Mouse (Mus musculus) Patski (cell line): ENCODE results near the gene 4930579F01Rik. TPM values are rescaled to one million over a fixed set of nuclear protein-coding genes. Genes with fewer than 3 reads are reported as not detected.

Experiments used
- ATAC-seq: fragments of 100-300 bp; one replicate; pipeline ENCODE4 v1.8.0; 2021
- CTCF ChIA-PET: fragments of 350-600 bp; sonication (Branson Sonifier 250); formaldehyde crosslinking; loops from one replicate; lab custom pipeline; 2022; ENCODE audit warnings: inconsistent platforms; lab: Charles Lee
- POLR2A ChIA-PET: fragments of 350-600 bp; sonication (Branson Sonifier 250); formaldehyde crosslinking; loops from one replicate; lab custom pipeline; 2022; ENCODE audit warnings: antibody characterized with exemption, inconsistent platforms; lab: Charles Lee
- DNase-seq: peaks from one replicate; pipeline ENCODE4 v3.0.0-alpha.2; 2011; ENCODE audit warnings: low read depth, low spot score
- H3K27me3 ChIP-seq: fragments of 371-371 bp; one replicate; pipeline ENCODE4 v1.5.1; 2021
- CTCF ChIP-seq: fragments of 100-300 bp; IDR thresholded peaks from one replicate; pipeline ENCODE4 v1.5.1; 2021
- in situ Hi-C: fragments of 300-500 bp; cut with MboI; formaldehyde crosslinking; loops from 3 replicates; pipeline ENCODE4 v1.11.1; 2018; ENCODE audit warnings: low pct_unique_long_range_greater_than_20kb, mixed read lengths
- polyA plus RNA-seq: library from polyadenylated mRNA; unstranded; gene quantifications from one replicate; pipeline ENCODE4 v1.2.3, GENCODE M21; 2021

Gene 4930579F01Rik
- polyA plus RNA-seq, 1 experiment from 2014 or later, result not detected

- CTCF ChIA-PET, result interaction anchor here (1.1 to 2.6 kb wide), 7 partner anchors 8 to 174 kb away, joined by 3 to 10 read pairs (median 5); no protein-coding TSS in a partner anchor
- POLR2A ChIA-PET, result interaction anchor here (0.7 kb wide), 1 partner anchor 182 kb away, joined by 4 read pairs; no protein-coding TSS in a partner anchor
- in situ Hi-C loops, result no loop called here
- H3K27me3 ChIP-seq, result no peaks in the 10 kb centered on the region
- no peak for TF ChIP-seq CTCF
- ATAC-seq (no peak), DNase-seq (no peak)
These were observed 37.9 kb upstream of the 4930579F01Rik start for GRCm38 (mm10) chr3:138231531-138231930.

GRCm38 (mm10) chr3:138230266-138230665 lies 36.6 kb upstream of the 4930579F01Rik start:
- POLR2A ChIA-PET, result no interaction called here
- H3K27me3 ChIP-seq, result no peaks in the 10 kb centered on the region
- DNase-seq (no peak), ATAC-seq (no peak)
- in situ Hi-C loops, result no loop called here
- CTCF ChIA-PET, result interaction anchor here (1.5 to 3.1 kb wide), 5 partner anchors 8 to 177 kb away, joined by 3 to 16 read pairs (median 10); no protein-coding TSS in a partner anchor
- no peak for TF ChIP-seq CTCF

- POLR2A ChIA-PET, result no interaction called here
- H3K27me3 ChIP-seq, result no peaks in the 10 kb centered on the region
- DNase-seq (no peak), ATAC-seq (no peak)
- CTCF ChIA-PET, result interaction anchor here (1.1 to 3.6 kb wide), 4 partner anchors 10 to 177 kb away, joined by 3 to 18 read pairs (median 10); no protein-coding TSS in a partner anchor
- no peak for TF ChIP-seq CTCF
- in situ Hi-C loops, result loop anchor here (10.0 kb wide), 1 partner anchor 205 kb away; no protein-coding TSS in a partner anchor
These were observed 35.8 kb upstream of the 4930579F01Rik start for GRCm38 (mm10) chr3:138229448-138229847.

- CTCF ChIA-PET, result interaction anchor here (1.1 to 3.6 kb wide), 5 partner anchors 11 to 180 kb away, joined by 3 to 18 read pairs (median 11); no protein-coding TSS in a partner anchor
- no peak for TF ChIP-seq CTCF
- in situ Hi-C loops, result loop anchor here (10.0 kb wide), 1 partner anchor 207 kb away; no protein-coding TSS in a partner anchor
- no peaks in the 10 kb centered on the region for H3K27me3 ChIP-seq
- POLR2A ChIA-PET, result no interaction called here
- ATAC-seq, result no peak
- DNase-seq, result no peak
These were observed 34.2 kb upstream of the 4930579F01Rik start for GRCm38 (mm10) chr3:138227782-138228181.

DNA sequence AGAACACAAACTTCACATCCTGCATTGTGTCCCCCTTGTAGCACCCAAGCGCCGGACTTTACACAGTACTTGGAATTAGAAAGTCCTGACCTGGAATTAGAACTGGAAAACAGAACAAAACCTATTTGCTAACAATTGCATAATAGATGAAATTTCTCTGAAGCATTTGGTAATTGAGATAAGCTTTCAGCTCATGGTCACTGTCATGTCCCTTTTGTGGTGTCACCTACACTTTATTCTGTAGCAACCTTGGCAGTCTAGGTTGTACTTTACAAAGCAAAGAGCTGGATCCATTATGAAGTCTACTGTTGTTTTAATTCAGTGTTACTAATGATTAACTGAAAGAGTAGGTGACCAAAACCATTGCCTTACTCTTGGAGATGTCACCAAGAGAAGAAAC lies 33.5 kb upstream of the 4930579F01Rik start:
- ATAC-seq, result no peak
- H3K27me3 ChIP-seq, result no peaks in the 10 kb centered on the region
- no peak for DNase-seq
- ChIA-PET CTCF (interaction anchor here (1.2 to 3.6 kb wide), 4 partner anchors 11 to 178 kb away, joined by 3 to 18 read pairs (median 14); no protein-coding TSS in a partner anchor), POLR2A (no interaction called here)
- no peak for TF ChIP-seq CTCF
- in situ Hi-C loops, result loop anchor here (10.0 kb wide), 1 partner anchor 208 kb away; no protein-coding TSS in a partner anchor

GRCm38 (mm10) chr3:138226476-138226875 lies 32.9 kb upstream of the 4930579F01Rik start:
- DNase-seq, result no peak
- CTCF ChIA-PET, result interaction anchor here (1.2 to 3.6 kb wide), 3 partner anchors 11 to 179 kb away, joined by 3 to 18 read pairs (median 11); no protein-coding TSS in a partner anchor
- POLR2A ChIA-PET, result no interaction called here
- no peak for ATAC-seq
- no peak for TF ChIP-seq CTCF
- in situ Hi-C loops, result loop anchor here (10.0 kb wide), 1 partner anchor 208 kb away; no protein-coding TSS in a partner anchor
- no peaks in the 10 kb centered on the region for H3K27me3 ChIP-seq

DNA sequence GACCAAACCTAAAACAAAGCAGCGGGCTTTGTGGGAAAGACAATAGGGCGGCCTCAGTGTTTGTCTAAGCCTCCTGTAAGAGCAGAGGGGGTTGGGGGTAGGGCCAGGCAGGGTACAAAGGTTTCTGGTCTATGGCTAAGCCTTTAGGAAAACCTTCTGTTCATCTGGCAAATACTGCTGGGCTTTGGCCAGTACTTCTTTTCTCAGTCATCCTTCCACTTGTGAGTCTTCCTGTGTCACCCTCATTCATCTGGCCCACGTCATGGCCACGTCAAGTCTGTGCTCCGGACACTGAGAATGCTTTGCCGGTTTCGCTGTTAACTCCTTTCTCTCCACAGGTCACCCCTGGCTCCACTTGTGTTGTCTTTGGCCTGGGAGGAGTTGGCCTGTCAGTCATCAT lies 32.2 kb upstream of the 4930579F01Rik start:
- in situ Hi-C loops, result loop anchor here (10.0 kb wide), 1 partner anchor 209 kb away; no protein-coding TSS in a partner anchor
- no peak for TF ChIP-seq CTCF
- DNase-seq (no peak), ATAC-seq (no peak)
- ChIA-PET POLR2A (no interaction called here), CTCF (interaction anchor here (1.0 to 2.3 kb wide), 3 partner anchors 14 to 180 kb away, joined by 3 to 11 read pairs (median 3); no protein-coding TSS in a partner anchor)
- H3K27me3 ChIP-seq, result no peaks in the 10 kb centered on the region

DNA sequence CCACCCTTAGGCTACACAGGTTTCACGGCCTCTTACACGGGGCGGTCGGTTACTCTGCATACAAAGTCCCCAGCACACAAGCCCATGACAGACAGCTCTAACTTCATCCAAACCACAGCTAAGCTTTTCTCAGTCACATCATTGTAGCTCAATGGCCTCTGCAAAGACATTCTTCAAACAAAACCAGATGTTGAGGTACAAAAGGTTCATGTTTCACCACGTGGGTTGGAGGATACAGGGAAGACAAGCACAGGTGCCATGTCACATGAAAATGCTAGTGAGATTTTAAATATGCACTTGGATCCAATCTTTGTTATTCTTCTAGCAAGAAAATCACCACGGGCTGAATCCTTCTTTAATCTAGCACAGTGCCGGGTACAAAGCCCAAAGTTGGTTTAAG lies 31.7 kb upstream of the 4930579F01Rik start:
- no peaks in the 10 kb centered on the region for H3K27me3 ChIP-seq
- ChIA-PET CTCF (interaction anchor here (1.0 to 1.7 kb wide), 3 partner anchors 15 to 206 kb away, joined by 3 to 5 read pairs (median 3); no protein-coding TSS in a partner anchor), POLR2A (no interaction called here)
- ATAC-seq, result peak; percentile 26
- DNase-seq, result no peak
- TF ChIP-seq CTCF, result no peak
- in situ Hi-C loops, result loop anchor here (10.0 kb wide), 1 partner anchor 209 kb away; no protein-coding TSS in a partner anchor

DNA sequence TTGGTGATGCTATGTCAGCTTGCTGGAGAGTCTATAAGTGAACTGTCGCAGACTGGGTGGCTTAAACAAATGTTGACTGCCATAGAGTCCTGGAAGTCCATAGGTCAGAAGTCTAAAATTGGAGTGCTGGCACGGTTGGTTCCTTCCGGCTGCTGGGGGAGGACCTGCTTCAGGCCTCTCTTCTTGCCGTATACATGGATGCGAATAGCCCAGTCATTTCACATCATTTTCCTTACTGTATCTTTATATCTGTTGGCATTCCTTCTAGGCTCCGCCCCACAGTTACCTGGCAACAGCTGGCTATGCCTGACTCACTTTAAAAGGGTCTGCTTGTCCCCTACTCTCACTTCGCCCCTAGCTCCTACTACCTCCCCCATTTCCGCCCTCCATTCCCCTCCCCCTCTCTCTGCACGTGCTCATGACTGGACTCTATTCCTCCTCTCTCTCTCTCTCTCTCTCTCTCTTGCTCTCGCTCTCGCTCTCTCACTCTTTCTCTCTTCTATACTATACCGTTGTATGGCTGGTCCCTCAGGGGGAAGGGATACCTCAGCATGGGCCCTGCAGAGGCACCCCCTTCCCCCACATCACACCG lies 30.8 kb upstream of the 4930579F01Rik start:
- no peak for DNase-seq
- CTCF ChIA-PET, result interaction anchor here (1.1 to 3.7 kb wide), 5 partner anchors 16 to 207 kb away, joined by 3 to 20 read pairs (median 7); no protein-coding TSS in a partner anchor
- in situ Hi-C loops, result loop anchor here (5.0 to 10.0 kb wide), 2 partner anchors 178 to 210 kb away; no protein-coding TSS in a partner anchor
- no peak for ATAC-seq
- TF ChIP-seq CTCF, result no peak
- POLR2A ChIA-PET, result no interaction called here
- H3K27me3 ChIP-seq, result no peaks in the 10 kb centered on the region

GRCm38 (mm10) chr3:138222952-138223351 lies 29.3 kb upstream of the 4930579F01Rik start:
- ATAC-seq (peak; percentile 76), DNase-seq (no peak)
- no peaks in the 10 kb centered on the region for H3K27me3 ChIP-seq
- ChIA-PET POLR2A (interaction anchor here (1.5 kb wide), 1 partner anchor 25 kb away, joined by 5 read pairs; no protein-coding TSS in a partner anchor), CTCF (interaction anchor here (0.6 to 3.7 kb wide), 11 partner anchors 9 to 214 kb away, joined by 3 to 20 read pairs (median 7); no protein-coding TSS in a partner anchor)
- in situ Hi-C loops, result loop anchor here (5.0 to 10.0 kb wide), 2 partner anchors 179 to 212 kb away; no protein-coding TSS in a partner anchor
- TF ChIP-seq CTCF, result peak; percentile 95
